Mouse (Mus musculus) hindbrain, embryonic 13.5 days (tissue): ENCODE measurements at regions not wholly inside any gene's neighbourhood (a gene's known extent, or its start where the extent isn't known, plus 50 kb on each side); places are given as distances from the start of the nearest gene placed in this dataset.

ENCODE experiments used
- ATAC-seq: fragments of 200-750 bp; cut with Nextera tagmentation; 2 replicates; pipeline ENCODE4 v1.8.0; 2017; ENCODE audit warnings: moderate TSS enrichment; ENCODE audit not compliant: low FRiP score
- H3K27ac ChIP-seq: fragments of 300-500 bp; sonication (generic); 2 replicates; pipeline ENCODE4 v1.5.1; 2015; ENCODE audit warnings: inconsistent platforms, mild to moderate bottlenecking, moderate library complexity
- H3K27me3 ChIP-seq: fragments of 300-500 bp; sonication (generic); 2 replicates; pipeline ENCODE4 v1.6.1; 2015; ENCODE audit warnings: mild to moderate bottlenecking, inconsistent platforms
- H3K36me3 ChIP-seq: fragments of 300-500 bp; sonication (generic); 2 replicates; pipeline ENCODE4 v1.6.1; 2015; ENCODE audit warnings: mild to moderate bottlenecking, inconsistent platforms
- H3K4me1 ChIP-seq: fragments of 300-500 bp; sonication (generic); replicated peaks from 2 replicates; pipeline ENCODE4 v1.6.1; 2015; ENCODE audit warnings: inconsistent platforms
- H3K4me2 ChIP-seq: fragments of 300-500 bp; sonication (generic); 2 replicates; pipeline ENCODE4 v1.6.1; 2015; ENCODE audit warnings: inconsistent platforms, mild to moderate bottlenecking, moderate library complexity
- H3K4me3 ChIP-seq: fragments of 300-500 bp; sonication (generic); 2 replicates; pipeline ENCODE4 v1.5.1; 2015; ENCODE audit warnings: mild to moderate bottlenecking, inconsistent platforms
- H3K9ac ChIP-seq: fragments of 300-500 bp; sonication (generic); 2 replicates; pipeline ENCODE4 v1.6.1; 2015; ENCODE audit warnings: mild to moderate bottlenecking, inconsistent platforms
- H3K9me3 ChIP-seq: fragments of 300-500 bp; sonication (generic); 2 replicates; pipeline ENCODE4 v1.6.1; 2016; ENCODE audit warnings: inconsistent platforms
- WGBS: fragments of 180-500 bp; shearing (Covaris S2); methylation state at CpG from one replicate; pipeline ENCODE4 v1.1.7; 2015; 5-methylcytosine and 5-hydroxymethylcytosine counted together

GRCm38 (mm10) chr17:69685625-69686257 lies 246.6 kb downstream of the Akain1 start:
- Histone ChIP-seq H3K4me1 (0 out of 2 replicates have a peak, but pooled peaks cover 2% of the 10 kb centered on the region), H3K9ac (no peak overlapping the region), H3K36me3 (no peaks in the 10 kb centered on the region), H3K27me3 (no peaks in the 10 kb centered on the region), H3K4me2 (no peak overlapping the region), H3K9me3 (no peaks in the 10 kb centered on the region), H3K4me3 (no peak overlapping the region), H3K27ac (no peak overlapping the region)
- peak; percentile 61; the same call in 1 of the 2 replicates for ATAC-seq
- 55% methylated on average over 5 of the region's 5 CpGs for WGBS

GRCm38 (mm10) chr17:69686383-69686782 lies 247.3 kb downstream of the Akain1 start:
- no peak overlapping the region for H3K27ac ChIP-seq
- H3K9ac ChIP-seq, result no peak overlapping the region
- H3K36me3 ChIP-seq, result no peaks in the 10 kb centered on the region
- no peaks in the 10 kb centered on the region for H3K27me3 ChIP-seq
- H3K4me3 ChIP-seq, result no peak overlapping the region
- H3K4me2 ChIP-seq, result no peak overlapping the region
- ATAC-seq, result no peak
- WGBS, result 63% methylated on average over 2 of the region's 2 CpGs
- no peaks in the 10 kb centered on the region for H3K9me3 ChIP-seq
- H3K4me1 ChIP-seq, result 0 out of 2 replicates have a peak, but pooled peaks cover 2% of the 10 kb centered on the region

GRCm38 (mm10) chr17:69695341-69695740 lies 256.2 kb downstream of the Akain1 start:
- no peaks in the 10 kb centered on the region for H3K4me1 ChIP-seq
- no peak overlapping the region for H3K27ac ChIP-seq
- H3K4me2 ChIP-seq, result no peak overlapping the region
- H3K4me3 ChIP-seq, result no peak overlapping the region
- 0 out of 2 replicates have a peak, but pooled peaks cover 4% of the 10 kb centered on the region for H3K9me3 ChIP-seq
- no peak overlapping the region for H3K9ac ChIP-seq
- WGBS, result 84% methylated on average over 3 of the region's 3 CpGs
- no peaks in the 10 kb centered on the region for H3K27me3 ChIP-seq
- no peaks in the 10 kb centered on the region for H3K36me3 ChIP-seq
- ATAC-seq, result no peak

GRCm38 (mm10) chr17:69727325-69727724 lies 241.5 kb upstream of the Dlgap1 start:
- WGBS, result 79% methylated on average over 4 of the region's 4 CpGs
- Histone ChIP-seq H3K36me3 (no peaks in the 10 kb centered on the region), H3K27me3 (no peaks in the 10 kb centered on the region), H3K9ac (no peak overlapping the region), H3K4me1 (no peaks in the 10 kb centered on the region), H3K27ac (no peak overlapping the region), H3K4me2 (no peak overlapping the region), H3K9me3 (no peaks in the 10 kb centered on the region), H3K4me3 (no peak overlapping the region)
- no peak for ATAC-seq

- H3K4me2 ChIP-seq, result no peak overlapping the region
- H3K4me1 ChIP-seq, result no peaks in the 10 kb centered on the region
- H3K9me3 ChIP-seq, result no peaks in the 10 kb centered on the region
- no peaks in the 10 kb centered on the region for H3K36me3 ChIP-seq
- H3K4me3 ChIP-seq, result no peak overlapping the region
- H3K27ac ChIP-seq, result no peak overlapping the region
- no peak for ATAC-seq
- 92% methylated on average over 11 of the region's 11 CpGs for WGBS
- H3K9ac ChIP-seq, result no peak overlapping the region
- no peaks in the 10 kb centered on the region for H3K27me3 ChIP-seq
Observed at GRCm38 (mm10) chr17:69732981-69733380, 235.9 kb upstream of the Dlgap1 start.

GRCm38 (mm10) chr17:69736379-69737096 lies 232.3 kb upstream of the Dlgap1 start:
- Histone ChIP-seq H3K36me3 (no peaks in the 10 kb centered on the region), H3K9me3 (no peaks in the 10 kb centered on the region), H3K27me3 (no peaks in the 10 kb centered on the region), H3K4me3 (no peak overlapping the region), H3K4me2 (no peak overlapping the region), H3K27ac (no peak overlapping the region; the same call in 1 of the 2 replicates), H3K9ac (no peak overlapping the region), H3K4me1 (no peaks in the 10 kb centered on the region)
- 67% methylated on average over 4 of the region's 4 CpGs for WGBS
- no peak for ATAC-seq

GRCm38 (mm10) chr17:69769002-69769421 lies 199.9 kb upstream of the Dlgap1 start:
- H3K9me3 ChIP-seq, result no peaks in the 10 kb centered on the region
- H3K9ac ChIP-seq, result no peak overlapping the region
- H3K27ac ChIP-seq, result no peak overlapping the region
- H3K4me2 ChIP-seq, result no peak overlapping the region
- WGBS, result 65% methylated on average over 8 of the region's 8 CpGs
- no peaks in the 10 kb centered on the region for H3K36me3 ChIP-seq
- H3K4me1 ChIP-seq, result 0 out of 2 replicates have a peak, but pooled peaks cover 5% of the 10 kb centered on the region
- H3K4me3 ChIP-seq, result no peak overlapping the region
- no peak for ATAC-seq
- H3K27me3 ChIP-seq, result no peaks in the 10 kb centered on the region

GRCm38 (mm10) chr17:69770046-69770445 lies 198.8 kb upstream of the Dlgap1 start:
- no peak overlapping the region for H3K4me2 ChIP-seq
- no peak overlapping the region for H3K27ac ChIP-seq
- ATAC-seq, result no peak
- 0 out of 2 replicates have a peak, but pooled peaks cover 5% of the 10 kb centered on the region for H3K4me1 ChIP-seq
- no peak overlapping the region for H3K4me3 ChIP-seq
- H3K9me3 ChIP-seq, result no peaks in the 10 kb centered on the region
- whole genome bisulfite sequencing, result 81% methylated on average over 4 of the region's 4 CpGs
- H3K9ac ChIP-seq, result no peak overlapping the region
- no peaks in the 10 kb centered on the region for H3K27me3 ChIP-seq
- H3K36me3 ChIP-seq, result no peaks in the 10 kb centered on the region

GRCm38 (mm10) chr17:69781201-69781600 lies 187.7 kb upstream of the Dlgap1 start:
- no peaks in the 10 kb centered on the region for H3K27me3 ChIP-seq
- no peak for ATAC-seq
- 97% methylated on average over 1 of the region's 1 CpGs for WGBS
- H3K27ac ChIP-seq, result no peak overlapping the region
- no peaks in the 10 kb centered on the region for H3K9me3 ChIP-seq
- no peaks in the 10 kb centered on the region for H3K4me1 ChIP-seq
- no peaks in the 10 kb centered on the region for H3K36me3 ChIP-seq
- no peak overlapping the region for H3K4me2 ChIP-seq
- H3K4me3 ChIP-seq, result no peak overlapping the region
- no peak overlapping the region for H3K9ac ChIP-seq

GRCm38 (mm10) chr17:69786985-69787384 lies 181.9 kb upstream of the Dlgap1 start:
- ATAC-seq, result no peak
- Histone ChIP-seq H3K27ac (no peak overlapping the region), H3K27me3 (no peaks in the 10 kb centered on the region), H3K4me3 (no peak overlapping the region), H3K36me3 (no peaks in the 10 kb centered on the region), H3K4me2 (no peak overlapping the region), H3K9me3 (no peaks in the 10 kb centered on the region), H3K9ac (no peak overlapping the region), H3K4me1 (no peaks in the 10 kb centered on the region)
- 90% methylated on average over 3 of the region's 3 CpGs for WGBS

- no peak overlapping the region for H3K4me3 ChIP-seq
- no peaks in the 10 kb centered on the region for H3K9me3 ChIP-seq
- H3K4me1 ChIP-seq, result no peaks in the 10 kb centered on the region
- no peak for ATAC-seq
- no peak overlapping the region for H3K9ac ChIP-seq
- no peaks in the 10 kb centered on the region for H3K36me3 ChIP-seq
- H3K27me3 ChIP-seq, result no peaks in the 10 kb centered on the region
- WGBS, result 86% methylated on average over 5 of the region's 5 CpGs
- no peak overlapping the region for H3K27ac ChIP-seq
- no peak overlapping the region for H3K4me2 ChIP-seq
Observed at GRCm38 (mm10) chr17:69821473-69821872, 147.4 kb upstream of the Dlgap1 start.

- H3K9me3 ChIP-seq, result no peaks in the 10 kb centered on the region
- H3K4me2 ChIP-seq, result no peak overlapping the region
- H3K27me3 ChIP-seq, result no peaks in the 10 kb centered on the region
- H3K27ac ChIP-seq, result no peak overlapping the region
- no peaks in the 10 kb centered on the region for H3K4me1 ChIP-seq
- H3K4me3 ChIP-seq, result no peak overlapping the region
- H3K36me3 ChIP-seq, result no peaks in the 10 kb centered on the region
- no peak overlapping the region for H3K9ac ChIP-seq
- ATAC-seq, result no peak
- WGBS, result 50% methylated on average over 2 of the region's 2 CpGs
Observed at GRCm38 (mm10) chr17:69821901-69822300, 147.0 kb upstream of the Dlgap1 start.

GRCm38 (mm10) chr17:69822921-69823320 lies 146.0 kb upstream of the Dlgap1 start:
- no peak overlapping the region for H3K9ac ChIP-seq
- H3K27ac ChIP-seq, result no peak overlapping the region
- H3K4me3 ChIP-seq, result no peak overlapping the region
- H3K9me3 ChIP-seq, result no peaks in the 10 kb centered on the region
- no peaks in the 10 kb centered on the region for H3K36me3 ChIP-seq
- no peaks in the 10 kb centered on the region for H3K27me3 ChIP-seq
- H3K4me2 ChIP-seq, result no peak overlapping the region
- H3K4me1 ChIP-seq, result no peaks in the 10 kb centered on the region
- WGBS, result 79% methylated on average over 1 of the region's 1 CpGs
- no peak for ATAC-seq
